Mouse (Mus musculus) G1E-ER4 (cell line): ENCODE data around the gene Sfxn2. TPM values are rescaled to one million over a fixed set of nuclear protein-coding genes. Genes with fewer than 3 reads are reported as not detected.

Source experiments
- GATA1 ChIP-seq: IDR thresholded peaks from one replicate; pipeline ENCODE4 v1.8.0; 2012; ENCODE audit warnings: low read length, inconsistent platforms
- polyA plus RNA-seq: library from polyadenylated mRNA; stranded (reverse); fragments of >175 nt; gene quantifications from 2 replicates; pipeline ENCODE4 v1.2.3, GENCODE M21; 2012

The Sfxn2 gene
- polyA plus RNA-seq, 1 experiment: 0.84 TPM

- no peak for TF ChIP-seq GATA1
These were observed 62.6 kb downstream of the Sfxn2 start for GRCm38 (mm10) chr19:46635766-46636165.

- no peak for TF ChIP-seq GATA1
These were observed 64.4 kb downstream of the Sfxn2 start for GRCm38 (mm10) chr19:46637598-46637997.

GRCm38 (mm10) chr19:46639053-46639452, 65.9 kb downstream of the Sfxn2 start:
- no peak for TF ChIP-seq GATA1

- no peak for TF ChIP-seq GATA1
These were observed 66.3 kb downstream of the Sfxn2 start for GRCm38 (mm10) chr19:46639496-46639895.

- TF ChIP-seq GATA1: no peak
These were observed 67.6 kb downstream of the Sfxn2 start for GRCm38 (mm10) chr19:46640780-46641179.

- TF ChIP-seq GATA1: no peak
These were observed 68.4 kb downstream of the Sfxn2 start for GRCm38 (mm10) chr19:46641420-46642085.

- no peak for TF ChIP-seq GATA1
These were observed 69.1 kb downstream of the Sfxn2 start for GRCm38 (mm10) chr19:46642136-46642753.

GRCm38 (mm10) chr19:46643236-46643635, 70.1 kb downstream of the Sfxn2 start:
- no peak for TF ChIP-seq GATA1

- TF ChIP-seq GATA1: no peak
These were observed 71.2 kb downstream of the Sfxn2 start for GRCm38 (mm10) chr19:46644343-46644792.

- TF ChIP-seq GATA1: no peak
These were observed 71.8 kb downstream of the Sfxn2 start for GRCm38 (mm10) chr19:46644793-46645602.

- TF ChIP-seq GATA1: no peak
These were observed 72.9 kb downstream of the Sfxn2 start for GRCm38 (mm10) chr19:46646041-46646481.

GRCm38 (mm10) chr19:46647254-46647653, 74.1 kb downstream of the Sfxn2 start:
- TF ChIP-seq GATA1: no peak

Other genes with a start within 250 kb of the Sfxn2 start
- 0.44 and 0.73 TPM in 2 replicates for gene Psd, start 246.2 kb upstream of the Sfxn2 start, polyA plus RNA-seq
- 15.0 and 18.5 TPM in 2 replicates for gene Fbxl15, start 245.2 kb upstream of the Sfxn2 start, polyA plus RNA-seq
- gene Cuedc2, start 234.7 kb upstream of the Sfxn2 start, polyA plus RNA-seq: 157 and 178 TPM in 2 replicates
- gene Mfsd13a, start 232.2 kb upstream of the Sfxn2 start, polyA plus RNA-seq: not detected in 2 replicates
- gene 2310034G01Rik, start 223.1 kb upstream of the Sfxn2 start, polyA plus RNA-seq: not detected in 2 replicates
- 28.6 and 36.4 TPM in 2 replicates for gene Actr1a, start 177.6 kb upstream of the Sfxn2 start, polyA plus RNA-seq
- gene Sufu, start 176.5 kb upstream of the Sfxn2 start, polyA plus RNA-seq: 40.6 and 43.8 TPM in 2 replicates
- 62.8 and 65.9 TPM in 2 replicates for gene Trim8, start 71.7 kb upstream of the Sfxn2 start, polyA plus RNA-seq
- 12.1 and 15.9 TPM in 2 replicates for gene Arl3, start 167 bp upstream of the Sfxn2 start, polyA plus RNA-seq
- 53.8 and 55.9 TPM in 2 replicates for gene Wbp1l, start 25.7 kb downstream of the Sfxn2 start, polyA plus RNA-seq
- not detected in 2 replicates for gene Cyp17a1, start 99.8 kb downstream of the Sfxn2 start, polyA plus RNA-seq
- 1.3 and 1.4 TPM in 2 replicates for gene Borcs7, start 116.5 kb downstream of the Sfxn2 start, polyA plus RNA-seq
- gene As3mt, start 134.1 kb downstream of the Sfxn2 start, polyA plus RNA-seq: not detected in 2 replicates
- 40.8 and 58.9 TPM in 2 replicates for gene Cnnm2, start 188.2 kb downstream of the Sfxn2 start, polyA plus RNA-seq